Mouse (Mus musculus) heart, postnatal 0 days (tissue): ENCODE measurements around the gene Rassf2.

Source experiments
- CTCF ChIP-seq: IDR thresholded peaks from 2 replicates; pipeline ENCODE4 v1.5.1; 2016; ENCODE audit warnings: antibody characterized with exemption, control low read depth, low read depth
- EP300 ChIP-seq: IDR thresholded peaks from 2 replicates; pipeline ENCODE4 v1.6.1; 2016; ENCODE audit warnings: antibody characterized with exemption, low read depth

- no peak for TF ChIP-seq CTCF
- peak; percentile 34; the same call in 1 of the 2 replicates for TF ChIP-seq EP300
Observed at GRCm38 (mm10) chr2:132079139-132079538, 49.1 kb upstream of the Rassf2 start.
